Mouse (Mus musculus): ENCODE results near the gene Spata46. TPM values are rescaled to one million over a fixed set of nuclear protein-coding genes. Genes with fewer than 3 reads are reported as not detected.

Spata46 gene
- polyA plus RNA-seq, 1 experiment from 2014 or later: 0.70 TPM

DNA sequence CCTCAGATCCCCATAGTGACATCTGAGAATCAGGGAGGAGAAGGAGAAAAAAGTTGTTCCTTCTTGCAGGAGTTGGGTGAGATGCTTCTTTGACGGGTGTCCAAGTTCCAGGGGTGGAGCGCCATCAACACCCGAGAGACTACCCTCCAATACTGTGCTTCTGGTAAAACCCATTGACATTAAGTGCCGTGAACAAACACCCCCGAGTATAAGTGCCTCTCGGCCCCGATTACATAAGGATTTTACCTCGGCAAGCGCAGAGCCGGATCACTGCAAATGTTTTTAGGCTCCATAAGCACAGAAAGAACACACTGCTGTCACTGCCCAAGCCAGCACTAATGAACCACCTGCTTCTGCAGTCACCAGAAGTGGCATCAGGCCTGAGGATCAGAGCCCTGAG, 14.4 kb downstream of the Spata46 start:
- 92% methylated on average over 10 of the region's 10 CpGs for WGBS
- ATAC-seq: no peak
- no peaks in the 10 kb centered on the region for H3K4me1 ChIP-seq (ENCODE audit: control insufficient read depth, insufficient read depth, low read length)

DNA sequence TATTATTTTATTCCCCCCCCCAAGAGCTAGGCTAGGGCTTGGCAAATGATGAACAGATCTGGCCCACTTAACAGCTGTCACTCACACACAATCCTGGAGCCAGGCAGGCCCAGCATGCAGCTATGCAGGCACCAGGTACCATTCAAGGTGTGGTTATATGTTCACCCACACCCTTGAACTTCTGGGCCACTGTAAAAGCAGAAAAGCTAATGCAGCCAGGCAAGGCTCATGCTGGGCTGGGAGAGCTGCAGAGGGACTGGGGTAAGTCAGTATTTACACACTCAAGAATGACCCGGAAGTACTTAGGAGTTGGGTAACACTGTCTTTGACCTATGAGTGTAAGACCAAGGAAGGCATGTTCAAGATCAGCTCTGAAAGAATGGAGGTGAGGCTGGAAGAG, 15.7 kb downstream of the Spata46 start:
- Histone ChIP-seq H3K4me1 (ENCODE audit: control insufficient read depth, insufficient read depth, low read length) (no peaks in the 10 kb centered on the region), H3K36me3 (ENCODE audit: control insufficient read depth, insufficient read depth, low read length) (peaks cover 3% of the 10 kb centered on the region; the same call in 1 of the 2 replicates), H3K27me3 (replicated peaks; ENCODE audit: control insufficient read depth, insufficient read depth, low read length) (no peaks in the 10 kb centered on the region), H3K4me3 (ENCODE audit: low read depth, low read length) (no peak overlapping the region), H3K9ac (ENCODE audit: low read length) (no peak overlapping the region), H3K9me3 (replicated peaks; ENCODE audit: control insufficient read depth, low read length) (no peaks in the 10 kb centered on the region), H3K4me2 (ENCODE audit: low read length) (no peak overlapping the region), H3K27ac (ENCODE audit: low read depth, low read length) (no peak overlapping the region)
- ATAC-seq: no peak
- no peak for DNase-seq (ENCODE audit: low spot score)
- WGBS: 100% methylated on average over 1 of the region's 1 CpGs

More for the DNA sequence above, 14.4 kb downstream of the Spata46 start:
- no peak for DNase-seq (ENCODE audit: low spot score)
- peaks cover 11% of the 10 kb centered on the region for H3K36me3 ChIP-seq (ENCODE audit: control insufficient read depth, insufficient read depth, low read length)
- no peaks in the 10 kb centered on the region for H3K9me3 ChIP-seq (replicated peaks; ENCODE audit: control insufficient read depth, low read length)
- H3K9ac ChIP-seq (ENCODE audit: low read length): no peak overlapping the region
- no peak overlapping the region for H3K4me2 ChIP-seq (ENCODE audit: low read length)
- no peak overlapping the region for H3K4me3 ChIP-seq (ENCODE audit: low read depth, low read length)
- no peaks in the 10 kb centered on the region for H3K27me3 ChIP-seq (replicated peaks; ENCODE audit: control insufficient read depth, insufficient read depth, low read length)
- no peak overlapping the region for H3K27ac ChIP-seq (ENCODE audit: low read depth, low read length)

DNA sequence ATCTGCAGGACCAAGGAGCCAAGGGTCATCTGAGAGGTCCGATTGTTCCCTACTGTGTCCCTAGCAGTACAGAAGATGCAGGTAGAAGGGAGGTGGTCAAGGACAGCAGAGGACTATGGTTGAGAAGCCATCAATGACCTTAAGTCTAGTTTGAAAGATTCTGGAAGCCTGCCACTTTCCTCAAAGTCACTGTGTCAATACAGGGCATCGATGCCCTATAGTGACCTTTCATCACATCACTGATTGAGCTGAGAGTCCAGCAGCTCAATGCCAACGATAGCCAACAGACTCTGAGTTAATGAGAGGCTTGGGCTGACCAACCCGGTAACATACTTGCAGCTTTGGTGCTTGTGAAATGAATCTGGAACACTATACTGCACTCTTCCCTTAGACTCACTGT, 16.7 kb downstream of the Spata46 start:
- Histone ChIP-seq H3K4me2 (ENCODE audit: low read length) (no peak overlapping the region), H3K9me3 (replicated peaks; ENCODE audit: control insufficient read depth, low read length) (no peaks in the 10 kb centered on the region), H3K27me3 (replicated peaks; ENCODE audit: control insufficient read depth, insufficient read depth, low read length) (no peaks in the 10 kb centered on the region), H3K36me3 (ENCODE audit: control insufficient read depth, insufficient read depth, low read length) (peaks cover 3% of the 10 kb centered on the region; the same call in 1 of the 2 replicates), H3K4me1 (ENCODE audit: control insufficient read depth, insufficient read depth, low read length) (no peaks in the 10 kb centered on the region), H3K4me3 (ENCODE audit: low read depth, low read length) (no peak overlapping the region), H3K27ac (ENCODE audit: low read depth, low read length) (no peak overlapping the region), H3K9ac (ENCODE audit: low read length) (no peak overlapping the region)
- DNase-seq (ENCODE audit: low spot score) (no peak), ATAC-seq (no peak)
- 91% methylated on average over 4 of the region's 4 CpGs for whole genome bisulfite sequencing

DNA sequence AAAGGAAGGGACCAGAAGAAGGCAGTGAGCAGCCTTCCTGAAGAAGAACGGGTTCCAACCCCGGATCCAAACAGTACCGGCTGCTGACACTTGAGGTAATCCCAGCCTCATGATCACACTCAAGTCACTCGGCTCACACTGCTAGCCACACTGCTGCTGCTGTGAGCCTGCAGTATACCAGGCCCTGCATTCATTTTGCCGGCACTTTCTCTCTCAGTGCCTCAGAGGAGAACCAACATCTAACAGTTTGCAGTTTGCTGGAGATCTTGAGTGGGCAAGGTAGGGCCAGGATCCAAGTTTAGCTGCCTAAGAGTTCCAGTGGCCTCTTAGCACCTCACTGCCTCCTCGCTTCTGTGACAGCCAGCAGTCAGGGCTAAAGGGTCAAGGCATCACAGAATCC, 23.3 kb downstream of the Spata46 start:
- H3K27ac ChIP-seq (ENCODE audit: low read depth, low read length): no peak overlapping the region
- no peaks in the 10 kb centered on the region for H3K4me1 ChIP-seq (ENCODE audit: control insufficient read depth, insufficient read depth, low read length)
- H3K9ac ChIP-seq (ENCODE audit: low read length): no peak overlapping the region
- H3K27me3 ChIP-seq (replicated peaks; ENCODE audit: control insufficient read depth, insufficient read depth, low read length): no peaks in the 10 kb centered on the region
- H3K4me3 ChIP-seq (ENCODE audit: low read depth, low read length): no peak overlapping the region
- no peaks in the 10 kb centered on the region for H3K9me3 ChIP-seq (replicated peaks; ENCODE audit: control insufficient read depth, low read length)
- H3K4me2 ChIP-seq (ENCODE audit: low read length): no peak overlapping the region
- ATAC-seq (no peak), DNase-seq (ENCODE audit: low spot score) (no peak)
- 0 out of 2 replicates have a peak, but pooled peaks cover 3% of the 10 kb centered on the region for H3K36me3 ChIP-seq (ENCODE audit: control insufficient read depth, insufficient read depth, low read length)
- WGBS: 79% methylated on average over 6 of the region's 6 CpGs

DNA sequence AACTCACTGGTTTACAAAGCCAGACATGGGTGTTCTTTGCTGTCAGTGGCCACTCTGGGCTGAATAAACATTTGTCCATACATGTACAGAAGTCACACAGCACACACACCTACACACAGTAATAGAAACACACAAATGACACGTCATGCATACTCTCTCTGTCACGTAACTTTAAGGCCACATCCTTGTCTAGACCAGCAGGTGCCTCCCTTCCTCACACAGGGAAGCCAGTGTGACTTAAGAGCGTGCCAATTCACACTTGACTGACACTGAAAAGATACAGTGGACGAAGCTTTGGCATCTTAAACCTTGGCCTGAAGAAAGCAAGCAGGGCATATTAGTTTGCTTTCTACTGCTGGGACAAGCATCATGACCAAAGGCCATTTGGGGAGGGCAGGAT, 24.2 kb downstream of the Spata46 start:
- whole genome bisulfite sequencing: 70% methylated on average over 4 of the region's 4 CpGs
- ATAC-seq: no peak
- no peak overlapping the region for H3K4me3 ChIP-seq (ENCODE audit: low read depth, low read length)
- H3K4me1 ChIP-seq (ENCODE audit: control insufficient read depth, insufficient read depth, low read length): no peaks in the 10 kb centered on the region
- H3K27me3 ChIP-seq (replicated peaks; ENCODE audit: control insufficient read depth, insufficient read depth, low read length): no peaks in the 10 kb centered on the region
- H3K36me3 ChIP-seq (ENCODE audit: control insufficient read depth, insufficient read depth, low read length): 0 out of 2 replicates have a peak, but pooled peaks cover 3% of the 10 kb centered on the region
- H3K9ac ChIP-seq (ENCODE audit: low read length): no peak overlapping the region
- no peak for DNase-seq (ENCODE audit: low spot score)
- H3K27ac ChIP-seq (ENCODE audit: low read depth, low read length): no peak overlapping the region
- no peak overlapping the region for H3K4me2 ChIP-seq (ENCODE audit: low read length)
- no peaks in the 10 kb centered on the region for H3K9me3 ChIP-seq (replicated peaks; ENCODE audit: control insufficient read depth, low read length)

DNA sequence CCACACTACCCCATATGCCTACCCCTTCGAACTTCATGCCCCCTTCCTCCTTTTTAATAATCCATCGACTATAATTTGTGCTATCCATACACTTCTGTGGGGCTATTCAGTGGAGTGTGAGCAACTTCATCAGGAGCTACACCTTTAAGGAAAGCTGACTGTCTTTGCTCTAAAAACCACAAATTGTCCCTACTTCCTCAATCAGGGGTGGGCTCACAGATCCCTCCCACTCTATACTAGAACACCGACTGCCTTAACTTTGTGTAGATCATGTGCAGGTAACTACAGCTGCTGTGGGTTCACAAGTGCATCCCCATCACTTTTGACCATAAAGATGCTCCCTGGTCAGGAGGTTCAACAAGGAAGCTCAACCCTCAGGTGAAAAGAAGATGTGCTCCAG, 31.3 kb downstream of the Spata46 start:
- WGBS: 92% methylated on average over 3 of the region's 3 CpGs
- ATAC-seq (no peak), DNase-seq (ENCODE audit: low spot score) (no peak)
- no peak overlapping the region for H3K4me2 ChIP-seq (ENCODE audit: low read length)
- H3K9me3 ChIP-seq (replicated peaks; ENCODE audit: control insufficient read depth, low read length): no peaks in the 10 kb centered on the region
- H3K27me3 ChIP-seq (replicated peaks; ENCODE audit: control insufficient read depth, insufficient read depth, low read length): no peaks in the 10 kb centered on the region
- no peaks in the 10 kb centered on the region for H3K4me1 ChIP-seq (ENCODE audit: control insufficient read depth, insufficient read depth, low read length)
- no peak overlapping the region for H3K4me3 ChIP-seq (ENCODE audit: low read depth, low read length)
- no peaks in the 10 kb centered on the region for H3K36me3 ChIP-seq (ENCODE audit: control insufficient read depth, insufficient read depth, low read length)
- no peak overlapping the region for H3K9ac ChIP-seq (ENCODE audit: low read length)
- H3K27ac ChIP-seq (ENCODE audit: low read depth, low read length): no peak overlapping the region

DNA sequence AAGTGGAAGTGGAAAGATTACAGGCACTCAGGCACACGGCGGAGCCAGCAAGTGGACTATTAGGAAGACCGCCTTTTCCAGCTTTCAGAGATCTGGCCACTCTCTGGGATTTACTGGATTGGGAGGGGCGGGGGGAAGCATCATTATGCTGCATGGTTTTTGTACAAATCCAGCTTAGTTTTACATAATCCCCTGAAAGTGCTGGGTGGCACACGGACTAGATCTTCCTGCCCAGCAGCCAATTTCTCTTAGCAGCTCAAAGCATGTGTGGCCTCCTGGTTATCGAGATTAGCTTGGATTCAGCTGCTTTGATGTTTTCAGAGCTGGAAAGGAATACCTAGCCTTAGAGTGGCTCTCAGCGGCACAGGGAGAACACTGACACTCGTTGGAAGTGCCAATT, 34.5 kb downstream of the Spata46 start:
- Histone ChIP-seq H3K9me3 (replicated peaks; ENCODE audit: control insufficient read depth, low read length) (no peaks in the 10 kb centered on the region), H3K27me3 (replicated peaks; ENCODE audit: control insufficient read depth, insufficient read depth, low read length) (no peaks in the 10 kb centered on the region), H3K4me3 (ENCODE audit: low read depth, low read length) (no peak overlapping the region), H3K36me3 (ENCODE audit: control insufficient read depth, insufficient read depth, low read length) (no peaks in the 10 kb centered on the region), H3K27ac (ENCODE audit: low read depth, low read length) (no peak overlapping the region), H3K9ac (ENCODE audit: low read length) (no peak overlapping the region), H3K4me1 (ENCODE audit: control insufficient read depth, insufficient read depth, low read length) (no peaks in the 10 kb centered on the region), H3K4me2 (ENCODE audit: low read length) (no peak overlapping the region)
- no peak for ATAC-seq
- WGBS: 45% methylated on average over 8 of the region's 8 CpGs
- DNase-seq (ENCODE audit: low spot score): peak; percentile 25

DNA sequence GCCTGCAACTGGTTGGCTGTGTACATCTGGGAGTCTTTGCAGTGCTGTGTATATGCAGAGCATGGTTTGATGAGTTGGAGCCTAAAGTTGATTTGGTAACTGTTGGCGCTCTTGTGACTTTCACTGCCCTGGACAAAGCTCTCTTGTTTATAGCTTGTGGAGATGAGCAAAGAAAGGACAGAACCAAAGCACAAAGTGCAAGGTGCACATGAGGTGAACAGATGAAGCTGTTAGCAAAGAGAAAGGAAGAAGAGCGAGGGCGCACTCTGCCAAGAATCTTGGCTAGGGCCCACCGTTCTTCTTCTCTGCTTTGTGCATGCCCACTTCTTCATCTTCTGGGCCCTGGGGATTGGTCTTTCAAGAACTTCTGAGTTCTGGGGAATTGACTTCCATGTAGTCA, 35.3 kb downstream of the Spata46 start:
- no peaks in the 10 kb centered on the region for H3K27me3 ChIP-seq (replicated peaks; ENCODE audit: control insufficient read depth, insufficient read depth, low read length)
- no peaks in the 10 kb centered on the region for H3K36me3 ChIP-seq (ENCODE audit: control insufficient read depth, insufficient read depth, low read length)
- DNase-seq (ENCODE audit: low spot score) (no peak), ATAC-seq (no peak)
- WGBS: 93% methylated on average over 4 of the region's 4 CpGs
- no peaks in the 10 kb centered on the region for H3K9me3 ChIP-seq (replicated peaks; ENCODE audit: control insufficient read depth, low read length)
- H3K9ac ChIP-seq (ENCODE audit: low read length): no peak overlapping the region
- no peaks in the 10 kb centered on the region for H3K4me1 ChIP-seq (ENCODE audit: control insufficient read depth, insufficient read depth, low read length)
- H3K4me3 ChIP-seq (ENCODE audit: low read depth, low read length): no peak overlapping the region
- no peak overlapping the region for H3K27ac ChIP-seq (ENCODE audit: low read depth, low read length)
- H3K4me2 ChIP-seq (ENCODE audit: low read length): no peak overlapping the region

DNA sequence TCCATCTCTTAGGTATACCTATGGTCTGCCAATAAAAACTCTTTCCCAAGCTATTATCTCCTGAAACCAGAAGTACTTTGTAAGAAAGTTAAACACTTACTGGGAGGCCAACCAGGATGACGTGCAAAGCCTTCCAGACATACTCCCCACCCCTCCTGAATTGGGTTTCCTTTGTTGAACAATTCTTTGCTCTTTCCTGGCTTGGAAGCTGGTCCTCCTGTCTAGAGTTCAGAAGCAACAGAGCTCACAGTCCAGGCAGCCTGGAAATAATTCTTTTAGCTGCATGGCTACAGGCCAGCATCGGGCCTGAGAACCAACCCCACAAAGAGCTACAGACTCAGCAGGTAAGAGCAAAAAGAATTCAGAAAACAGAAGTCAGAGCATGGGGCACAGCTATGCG, 37.7 kb downstream of the Spata46 start:
- Histone ChIP-seq H3K27me3 (replicated peaks; ENCODE audit: control insufficient read depth, insufficient read depth, low read length) (no peaks in the 10 kb centered on the region), H3K9me3 (replicated peaks; ENCODE audit: control insufficient read depth, low read length) (no peaks in the 10 kb centered on the region)
- ATAC-seq: no peak

More for the DNA sequence above, 37.7 kb downstream of the Spata46 start:
- no peak overlapping the region for H3K4me3 ChIP-seq (ENCODE audit: low read depth, low read length)
- no peaks in the 10 kb centered on the region for H3K4me1 ChIP-seq (ENCODE audit: control insufficient read depth, insufficient read depth, low read length)
- no peaks in the 10 kb centered on the region for H3K36me3 ChIP-seq (ENCODE audit: control insufficient read depth, insufficient read depth, low read length)
- 78% methylated on average over 3 of the region's 3 CpGs for WGBS
- no peak overlapping the region for H3K27ac ChIP-seq (ENCODE audit: low read depth, low read length)
- DNase-seq (ENCODE audit: low spot score): no peak
- no peak overlapping the region for H3K4me2 ChIP-seq (ENCODE audit: low read length)
- H3K9ac ChIP-seq (ENCODE audit: low read length): no peak overlapping the region
